Mouse (Mus musculus) cerebellum, adult 2 months (tissue): ENCODE data around the gene Tlr13.

Source experiments
- CTCF ChIP-seq: fragments of 200-500 bp; IDR thresholded peaks from 2 replicates; pipeline ENCODE4 v1.5.1; 2011; ENCODE audit warnings: low read depth, mild to moderate bottlenecking, control low read depth, low read length, moderate library complexity, borderline replicate concordance; ENCODE audit not compliant: insufficient read depth
- POLR2A ChIP-seq: fragments of 200-500 bp; IDR thresholded peaks from 2 replicates; pipeline ENCODE4 v1.6.1; 2011; ENCODE audit warnings: low read length, control low read depth, borderline replicate concordance; ENCODE audit not compliant: insufficient read depth

DNA sequence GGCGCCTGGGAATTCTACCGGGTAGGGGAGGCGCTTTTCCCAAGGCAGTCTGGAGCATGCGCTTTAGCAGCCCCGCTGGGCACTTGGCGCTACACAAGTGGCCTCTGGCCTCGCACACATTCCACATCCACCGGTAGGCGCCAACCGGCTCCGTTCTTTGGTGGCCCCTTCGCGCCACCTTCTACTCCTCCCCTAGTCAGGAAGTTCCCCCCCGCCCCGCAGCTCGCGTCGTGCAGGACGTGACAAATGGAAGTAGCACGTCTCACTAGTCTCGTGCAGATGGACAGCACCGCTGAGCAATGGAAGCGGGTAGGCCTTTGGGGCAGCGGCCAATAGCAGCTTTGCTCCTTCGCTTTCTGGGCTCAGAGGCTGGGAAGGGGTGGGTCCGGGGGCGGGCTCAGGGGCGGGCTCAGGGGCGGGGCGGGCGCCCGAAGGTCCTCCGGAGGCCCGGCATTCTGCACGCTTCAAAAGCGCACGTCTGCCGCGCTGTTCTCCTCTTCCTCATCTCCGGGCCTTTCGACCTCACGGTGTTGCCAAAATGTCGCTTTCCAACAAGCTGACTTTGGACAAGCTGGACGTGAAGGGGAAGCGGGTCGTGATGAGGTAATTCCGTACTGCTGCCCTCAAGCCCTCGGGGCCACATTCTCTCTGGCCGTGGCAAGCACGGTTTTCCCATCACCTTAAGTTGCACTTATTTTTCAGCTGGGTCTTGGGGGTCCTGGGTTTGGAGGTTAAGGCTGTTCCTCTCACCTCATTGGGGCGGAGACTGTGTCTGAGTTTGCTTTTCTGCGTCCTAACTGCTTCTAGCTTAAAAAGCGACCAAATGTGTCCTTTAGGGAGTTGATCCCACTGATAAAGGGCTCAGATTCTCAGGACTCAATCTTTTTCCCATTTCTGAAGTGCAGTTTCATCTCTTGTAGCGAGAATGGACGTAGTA is 44.0 kb downstream of the Tlr13 start, which contains the start of gene Pgk1:
- TF ChIP-seq CTCF: 0 out of 2 replicates have a peak, but pooled peaks have one; percentile 13
- TF ChIP-seq POLR2A: peak; percentile 32; the same call in 1 of the 2 replicates
